Mouse (Mus musculus): ENCODE data around the gene Nox3.

Gene Nox3

GRCm38 (mm10) chr17:3602954-3603672 is 92.9 kb downstream of the Nox3 start:
- DNase-seq: no peak

GRCm38 (mm10) chr17:3598393-3598792 is 97.7 kb downstream of the Nox3 start:
- DNase-seq: no peak

GRCm38 (mm10) chr17:3597866-3598265 is 98.2 kb downstream of the Nox3 start:
- DNase-seq: no peak

- no peak for DNase-seq
These were observed 98.9 kb downstream of the Nox3 start for GRCm38 (mm10) chr17:3597130-3597529.
